Mouse (Mus musculus) left cerebral cortex, adult 2 months (tissue): ENCODE measurements around the gene Mrpl54. TPM values are rescaled to one million over a fixed set of nuclear protein-coding genes. Genes with fewer than 3 reads are reported as not detected.

Source experiments
- DNase-seq, 2 experiments: peaks; one replicate each; pipeline ENCODE4 v3.0.0; 2021 to 2022; ENCODE audit warnings: low spot score in 2 of 2, mixed read lengths in 1 of 2; ENCODE audit errors: extremely low spot score in 1 of 2
- H3K27ac ChIP-seq: fragments of 200-600 bp; 2 replicates; pipeline ENCODE4 v1.8.1; 2022
- H3K4me3 ChIP-seq: fragments of 200-600 bp; 2 replicates; pipeline ENCODE4 v1.8.1; 2022
- CTCF ChIP-seq: fragments of 200-600 bp; IDR thresholded peaks from 2 replicates; pipeline ENCODE4 v1.8.1; 2022; ENCODE audit warnings: antibody characterized with exemption, mild to moderate bottlenecking, moderate library complexity
- intact Hi-C: fragments of 180-260 bp; cut with DNase I; formaldehyde crosslinking; loops from one replicate; pipeline ENCODE4 v1.15.1; 2025
- total RNA-seq, 2 experiments: library from RNA; stranded (reverse); gene quantifications; 2 replicates each; pipeline ENCODE4 v1.2.3; 2021

The Mrpl54 gene
- total RNA-seq, 2 experiments from 2014 or later: 41.3 to 42.8 TPM

DNA sequence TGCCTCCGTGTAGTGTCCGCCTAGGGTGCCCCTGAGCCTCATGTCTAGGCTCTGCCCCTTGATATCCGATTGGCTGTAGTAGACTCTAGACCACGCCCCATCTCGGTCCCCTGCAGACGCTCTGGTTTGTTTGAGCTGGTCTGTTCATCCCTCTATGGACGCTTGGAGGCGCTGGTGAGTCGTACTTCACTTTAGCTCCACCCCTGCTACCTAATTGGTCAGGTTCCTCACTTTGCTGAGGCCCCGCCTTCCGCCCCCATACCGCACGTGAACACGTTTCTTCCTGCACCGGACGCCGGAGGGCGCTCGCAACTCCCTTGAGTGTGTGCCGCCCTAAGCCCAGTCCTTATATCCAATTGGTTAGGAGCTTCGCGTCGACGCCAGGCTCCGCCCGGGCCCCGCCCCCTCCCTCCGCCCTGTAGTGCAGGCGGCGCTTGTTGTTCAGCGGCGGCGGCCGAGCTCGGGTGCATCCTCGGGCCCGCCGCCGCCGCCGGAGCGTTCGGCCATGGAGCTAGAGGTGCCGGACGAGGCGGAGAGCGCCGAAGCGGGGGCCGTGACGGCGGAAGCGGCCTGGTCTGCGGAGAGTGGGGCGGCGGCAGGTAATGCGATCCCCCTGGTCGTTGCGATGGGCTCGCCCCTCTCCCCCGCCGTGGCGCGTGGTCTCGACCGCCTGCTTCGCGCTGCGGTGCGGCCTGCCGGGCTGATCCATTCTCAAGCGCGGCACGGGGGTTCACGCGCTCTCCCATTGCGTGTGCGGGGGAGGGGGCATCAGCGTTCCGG lies 26.0 kb upstream of the Mrpl54 start, which contains the start of gene Pip5k1c:
Gene Pip5k1c, plus strand, starts transcription at position 410 of the 780 bp plus-strand sequence.
- intact Hi-C loops: no loop called here
- Histone ChIP-seq H3K27ac (peak within 1 kb of the TSS; percentile 98), H3K4me3 (peak within 1 kb of the TSS; percentile 96)
- TF ChIP-seq CTCF: peak; percentile 85
- peak; percentile 99 to 100 for DNase-seq

DNA sequence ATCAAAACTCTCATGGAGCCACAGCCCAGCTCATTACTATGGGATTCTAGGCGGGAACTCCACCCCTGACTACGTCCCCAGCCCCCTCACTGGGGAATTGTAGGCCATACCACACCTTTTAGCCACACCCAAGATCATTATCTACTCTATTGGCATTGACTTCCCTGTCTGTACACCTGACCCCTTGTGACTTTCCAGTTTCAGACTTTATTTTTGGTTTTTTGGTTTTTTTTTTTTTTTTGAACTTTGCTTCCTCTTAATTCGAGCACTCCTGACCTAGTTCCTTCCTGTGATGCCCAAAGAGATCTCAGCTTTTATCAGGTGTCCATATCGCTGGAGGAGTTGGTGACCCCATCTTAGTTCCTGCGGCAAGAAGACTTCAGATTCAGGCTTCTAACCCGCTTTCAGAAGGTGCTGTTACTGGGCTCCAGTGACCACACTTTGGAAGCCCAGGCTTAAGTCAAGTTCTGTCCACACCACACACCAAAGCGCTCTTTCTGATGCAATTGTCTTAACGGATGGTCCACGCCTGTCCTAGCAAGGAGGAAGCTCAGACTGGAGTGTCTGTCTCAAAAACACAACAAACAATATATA lies 24.9 kb upstream of the Mrpl54 start, which contains the start of gene Tjp3:
Gene Tjp3, minus strand, starts transcription at position 71 of the 594 bp plus-strand sequence.
- TF ChIP-seq CTCF: no peak
- Histone ChIP-seq H3K4me3 (no peak within 1 kb of the TSS), H3K27ac (no peak within 1 kb of the TSS)
- intact Hi-C loops: no loop called here
- DNase-seq: no peak

DNA sequence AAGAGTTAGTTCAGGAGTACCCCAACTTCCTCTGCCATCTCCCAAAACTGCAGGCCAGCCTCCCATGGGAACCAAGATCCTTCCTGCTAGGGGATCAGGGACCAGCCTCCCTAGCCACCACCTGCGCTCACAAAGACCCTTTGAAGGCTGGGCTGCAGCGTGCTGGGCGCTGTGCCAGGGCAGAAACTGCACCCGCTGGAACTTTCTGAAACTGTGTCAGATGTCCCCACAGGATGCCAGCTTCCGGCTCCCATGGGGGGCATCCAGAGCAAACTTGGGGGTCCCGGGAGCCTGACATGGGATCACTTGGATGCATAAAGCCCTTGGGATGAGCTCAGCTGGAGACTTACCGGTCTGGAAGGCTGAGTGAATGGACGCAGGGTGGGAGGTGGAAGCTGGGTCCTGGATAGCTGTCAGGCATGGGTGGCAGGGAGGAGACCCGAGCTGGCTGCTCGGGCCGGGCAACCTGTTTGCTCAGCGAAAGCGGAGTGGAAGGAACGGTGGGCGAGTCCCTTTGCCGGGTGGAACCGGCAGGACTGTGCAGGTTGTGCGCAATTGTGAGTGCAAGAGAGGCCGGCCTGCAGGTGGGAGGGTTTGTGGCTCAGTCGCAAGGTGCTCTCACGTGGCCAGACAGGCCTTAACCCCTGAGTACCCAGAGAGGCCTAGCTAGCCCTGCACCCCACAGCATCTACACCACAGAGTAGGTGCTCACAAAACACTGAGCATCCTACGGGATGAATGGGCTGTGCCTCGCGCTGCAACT lies 24.1 kb upstream of the Mrpl54 start:
- no peak overlapping the region for H3K27ac ChIP-seq
- TF ChIP-seq CTCF: no peak
- no peak for DNase-seq
- intact Hi-C loops: no loop called here
- H3K4me3 ChIP-seq: no peak overlapping the region

DNA sequence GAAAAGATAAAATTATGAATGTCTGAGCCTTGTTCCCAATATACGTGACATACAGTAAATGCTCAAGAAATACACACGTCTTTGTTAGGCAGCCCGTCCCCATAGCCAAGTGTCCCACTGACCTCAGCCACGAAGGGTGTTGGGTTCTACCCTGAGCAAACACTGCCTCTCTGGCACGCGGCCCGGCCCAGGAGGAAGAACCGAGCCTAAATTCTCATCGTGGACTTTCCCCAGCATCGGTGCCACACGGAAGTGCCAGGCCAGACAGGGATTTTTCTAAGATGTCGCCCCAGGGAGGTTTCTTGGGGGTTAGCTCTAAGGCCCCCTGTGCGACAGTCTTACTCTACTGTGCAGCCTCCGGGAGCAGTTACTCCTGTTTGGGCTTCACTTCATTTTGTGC lies 23.1 kb upstream of the Mrpl54 start:
- Histone ChIP-seq H3K27ac (no peak overlapping the region), H3K4me3 (no peak overlapping the region)
- no peak for TF ChIP-seq CTCF
- intact Hi-C loops: loop anchor here (1.0 to 5.0 kb wide), 6 partner anchors 15 to 161 kb away; partner anchors contain the start of genes Gipc3 and Hmg20b
- no peak for DNase-seq

DNA sequence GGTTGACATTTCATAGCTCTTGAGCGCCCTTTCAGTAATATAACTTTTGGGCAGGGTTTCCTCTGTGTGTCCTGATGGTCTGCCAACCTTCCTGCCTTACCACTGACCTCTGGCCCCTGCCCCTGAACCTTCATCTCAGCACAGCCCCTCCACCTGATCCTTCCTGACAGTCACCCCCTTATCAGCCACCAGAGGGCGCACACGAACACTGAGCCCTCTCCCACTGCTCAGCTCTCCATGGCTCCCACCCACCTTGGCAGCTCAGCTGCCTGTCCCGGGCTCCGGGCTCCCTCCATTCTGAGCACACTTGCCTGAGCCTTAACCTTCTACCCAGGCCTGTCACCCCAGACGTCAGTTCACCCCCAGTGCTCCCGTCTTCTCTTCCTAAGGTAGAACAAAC lies 22.5 kb upstream of the Mrpl54 start:
- peak; percentile 91 for TF ChIP-seq CTCF
- peak; percentile 59 to 66 for DNase-seq
- intact Hi-C loops: loop anchor here (1.0 to 5.0 kb wide), 6 partner anchors 16 to 162 kb away; partner anchors contain the start of genes Gipc3 and Hmg20b
- Histone ChIP-seq H3K27ac (no peak overlapping the region), H3K4me3 (no peak overlapping the region)

DNA sequence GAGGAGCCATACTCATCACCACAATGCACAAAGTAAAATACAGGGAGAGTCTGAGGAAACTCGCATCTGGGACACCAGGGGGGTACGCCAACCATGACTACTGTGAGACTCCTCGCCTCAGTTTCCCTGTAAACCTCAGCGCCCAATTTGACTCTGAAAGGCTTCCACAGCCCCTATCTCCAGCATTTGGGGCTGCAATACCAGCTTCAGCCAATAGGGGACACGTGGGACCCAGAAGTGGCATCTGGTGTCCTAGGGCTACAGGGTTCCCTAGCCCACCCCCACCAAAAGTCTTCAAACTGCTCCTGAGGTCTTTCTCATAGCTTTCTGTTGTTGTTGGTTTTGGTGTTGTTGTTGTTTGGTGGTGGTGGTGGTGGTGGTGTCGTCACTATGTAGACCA lies 21.9 kb upstream of the Mrpl54 start:
- intact Hi-C loops: loop anchor here (2.0 to 5.0 kb wide), 5 partner anchors 30 to 162 kb away; partner anchors contain the start of genes Gipc3 and Hmg20b
- Histone ChIP-seq H3K4me3 (no peak overlapping the region), H3K27ac (no peak overlapping the region)
- TF ChIP-seq CTCF: peak; percentile 74
- no peak for DNase-seq

DNA sequence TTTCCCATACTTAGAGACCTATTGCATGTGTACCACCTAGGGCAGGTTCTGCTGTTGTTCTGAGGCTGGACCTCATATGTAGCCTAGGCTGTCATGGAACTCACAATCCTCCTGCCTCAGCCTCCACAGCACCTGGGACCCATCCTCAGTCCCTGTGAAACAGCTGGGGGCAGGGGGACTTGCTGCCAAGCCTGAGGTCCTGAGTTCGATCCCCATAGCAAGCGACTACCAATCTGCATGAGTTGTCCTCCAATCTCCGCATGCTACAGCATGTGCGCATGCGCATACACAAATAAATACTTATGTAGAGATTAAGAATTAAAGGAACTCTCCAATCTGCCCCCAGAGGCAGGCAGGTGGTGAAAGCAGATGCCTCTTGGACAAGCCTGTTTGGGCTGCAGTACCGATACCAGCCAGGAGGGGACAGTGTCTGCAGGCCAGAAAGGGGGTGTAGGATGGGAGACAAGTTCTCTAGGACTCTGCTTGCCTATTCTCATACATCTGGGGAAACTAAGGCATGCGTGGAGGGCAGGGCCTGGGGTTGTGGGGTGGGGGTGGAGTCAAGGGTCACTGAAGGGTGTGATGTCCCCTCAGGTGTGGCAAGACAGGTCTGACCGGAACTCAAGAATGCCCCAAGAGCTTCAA lies 20.9 kb upstream of the Mrpl54 start:
- intact Hi-C loops: loop anchor here (2.0 to 5.0 kb wide), 5 partner anchors 31 to 163 kb away; partner anchors contain the start of genes Gipc3 and Hmg20b
- Histone ChIP-seq H3K4me3 (no peak overlapping the region), H3K27ac (no peak overlapping the region)
- DNase-seq: no peak
- peak; percentile 86 for TF ChIP-seq CTCF

DNA sequence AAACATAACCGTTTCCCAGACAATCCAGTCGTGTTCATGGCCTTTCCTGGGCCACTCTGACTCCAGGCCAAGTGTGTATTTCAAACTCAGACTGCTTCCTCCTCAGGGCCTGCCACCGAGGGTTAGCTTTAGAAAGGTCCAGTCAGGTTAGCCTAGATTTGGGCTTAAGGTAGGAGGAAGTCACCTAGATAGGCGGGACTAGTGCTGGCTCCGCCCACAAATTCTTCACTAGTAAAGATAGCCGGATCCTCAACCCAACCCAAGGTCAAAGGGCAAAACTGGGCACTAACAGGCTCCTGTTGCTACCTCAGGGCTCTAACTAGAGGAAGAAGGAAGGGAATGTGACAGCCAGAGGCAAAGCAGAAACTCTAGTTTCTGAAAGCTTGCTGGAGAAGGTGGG lies 19.9 kb upstream of the Mrpl54 start:
- DNase-seq: no peak
- no peak overlapping the region for H3K4me3 ChIP-seq
- intact Hi-C loops: loop anchor here (5.0 kb wide), 2 partner anchors 56 to 89 kb away; partner anchors contain the start of gene Gipc3

DNA sequence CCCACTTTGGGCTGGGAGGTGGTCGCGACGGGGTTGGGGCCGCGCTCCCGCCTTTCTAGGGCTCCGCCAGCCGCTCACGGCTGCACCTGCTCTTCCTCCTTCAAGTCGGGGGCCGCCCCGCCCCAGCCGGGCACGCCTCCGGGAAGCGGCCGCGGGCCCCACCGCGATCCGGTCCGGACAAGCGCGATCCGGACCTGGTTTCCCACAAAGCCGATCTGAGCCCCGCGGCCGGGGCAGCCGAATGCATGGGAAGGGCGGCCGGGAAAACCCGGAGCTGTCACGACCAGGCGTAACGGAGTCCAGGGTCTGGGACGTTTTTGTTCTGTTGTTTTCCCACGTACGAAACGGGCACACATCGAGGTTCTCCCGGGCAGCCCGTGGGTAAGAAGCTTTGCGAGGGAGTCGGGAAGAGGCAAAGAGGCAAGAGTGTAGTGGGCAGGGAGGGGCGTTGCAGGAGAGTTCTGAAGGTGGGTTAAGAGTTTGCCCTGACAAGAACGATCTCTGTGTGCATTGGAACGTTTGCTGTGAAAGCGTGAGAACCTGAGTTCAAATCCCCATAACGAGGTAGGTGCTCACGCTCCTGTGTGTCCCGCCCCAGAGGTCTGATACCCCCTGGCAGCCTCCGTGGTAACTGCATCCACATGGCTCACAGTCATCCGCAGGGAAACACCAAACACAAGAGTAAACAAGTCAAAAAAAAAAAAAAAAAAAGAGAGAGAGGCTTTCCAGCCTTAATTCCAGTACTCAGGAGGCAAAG lies 19.1 kb upstream of the Mrpl54 start:
- peak; percentile 80 to 88 for DNase-seq
- Histone ChIP-seq H3K27ac (no peak overlapping the region), H3K4me3 (peak overlapping the region; percentile 27)
- TF ChIP-seq CTCF: no peak; the same call in 1 of the 2 replicates
- intact Hi-C loops: loop anchor here (5.0 kb wide), 2 partner anchors 56 to 89 kb away; partner anchors contain the start of gene Gipc3

More for the DNA sequence above, 19.9 kb upstream of the Mrpl54 start:
- H3K27ac ChIP-seq: no peak overlapping the region
- no peak for TF ChIP-seq CTCF

DNA sequence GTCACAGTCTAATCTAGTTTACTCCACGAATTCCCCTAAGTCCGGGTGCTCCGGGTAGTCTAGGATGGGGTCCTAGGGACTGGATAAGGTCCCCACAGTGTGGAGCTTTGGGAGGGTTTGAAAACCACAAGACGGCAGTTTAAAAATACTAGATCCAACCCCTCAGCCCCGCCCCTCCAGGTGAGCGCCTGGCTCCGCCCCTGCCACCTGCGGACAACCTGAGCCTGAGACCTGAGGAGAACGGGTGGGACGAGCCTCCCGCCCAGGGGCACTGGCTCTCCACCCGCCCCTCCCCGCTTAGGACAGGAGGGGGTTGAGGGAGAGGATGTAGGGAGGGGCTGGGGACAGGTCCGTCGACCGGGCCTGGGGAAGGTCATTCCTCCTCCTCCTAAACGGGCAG lies 18.0 kb upstream of the Mrpl54 start:
- no peak for DNase-seq
- Histone ChIP-seq H3K4me3 (no peak overlapping the region), H3K27ac (no peak overlapping the region)
- intact Hi-C loops: loop anchor here (5.0 kb wide), 2 partner anchors 58 to 87 kb away; partner anchors contain the start of gene Gipc3
- no peak for TF ChIP-seq CTCF
